Mouse (Mus musculus): ENCODE data around the gene Pcsk5.

Gene Pcsk5

GRCm38 (mm10) chr19:17806626-17807025, 30.8 kb downstream of the Pcsk5 start:
- no peak for DNase-seq

- DNase-seq: no peak
Measured at GRCm38 (mm10) chr19:17800798-17801197, 36.6 kb downstream of the Pcsk5 start.

GRCm38 (mm10) chr19:17799419-17800185, 37.8 kb downstream of the Pcsk5 start:
- DNase-seq: no peak

- DNase-seq: no peak
Measured at GRCm38 (mm10) chr19:17793457-17793856, 44.0 kb downstream of the Pcsk5 start.

- no peak for DNase-seq
Measured at GRCm38 (mm10) chr19:17791485-17792052, 45.9 kb downstream of the Pcsk5 start.

- no peak for DNase-seq
Measured at GRCm38 (mm10) chr19:17788617-17789317, 48.7 kb downstream of the Pcsk5 start.

GRCm38 (mm10) chr19:17786744-17787143, 50.7 kb downstream of the Pcsk5 start:
- DNase-seq: no peak

- DNase-seq: no peak
Measured at GRCm38 (mm10) chr19:17784401-17785192, 52.8 kb downstream of the Pcsk5 start.

- no peak for DNase-seq
Measured at GRCm38 (mm10) chr19:17783231-17783630, 54.2 kb downstream of the Pcsk5 start.

GRCm38 (mm10) chr19:17781323-17781722, 56.1 kb downstream of the Pcsk5 start:
- DNase-seq: no peak

- DNase-seq: no peak
Measured at GRCm38 (mm10) chr19:17775943-17776342, 61.5 kb downstream of the Pcsk5 start.

- no peak for DNase-seq
Measured at GRCm38 (mm10) chr19:17775097-17775496, 62.3 kb downstream of the Pcsk5 start.

GRCm38 (mm10) chr19:17774061-17774460, 63.4 kb downstream of the Pcsk5 start:
- DNase-seq: no peak

GRCm38 (mm10) chr19:17769610-17770399, 67.6 kb downstream of the Pcsk5 start:
- peak; percentile 84 for DNase-seq

GRCm38 (mm10) chr19:17765001-17765400, 72.4 kb downstream of the Pcsk5 start:
- DNase-seq: no peak

- DNase-seq: no peak
Measured at GRCm38 (mm10) chr19:17762740-17763139, 74.7 kb downstream of the Pcsk5 start.

- no peak for DNase-seq
Measured at GRCm38 (mm10) chr19:17761678-17762077, 75.8 kb downstream of the Pcsk5 start.

GRCm38 (mm10) chr19:17752841-17753240, 84.6 kb downstream of the Pcsk5 start:
- DNase-seq: no peak

- no peak for DNase-seq
Measured at GRCm38 (mm10) chr19:17748331-17748730, 89.1 kb downstream of the Pcsk5 start.

GRCm38 (mm10) chr19:17745380-17745779, 92.1 kb downstream of the Pcsk5 start:
- DNase-seq: no peak

GRCm38 (mm10) chr19:17744474-17745069, 92.9 kb downstream of the Pcsk5 start:
- no peak for DNase-seq

- no peak for DNase-seq
Measured at GRCm38 (mm10) chr19:17741465-17741864, 96.0 kb downstream of the Pcsk5 start.
